Mouse (Mus musculus): ENCODE results near the gene Ntrk3.
A peak's percentile ranks its signal among the peaks of the same experiment; 100 is the strongest.

Gene Ntrk3

GRCm38 (mm10) chr7:78439361-78440120, 298.3 kb downstream of the Ntrk3 start:
- DNase-seq, result peak; percentile 10

GRCm38 (mm10) chr7:78433617-78434144, 304.1 kb downstream of the Ntrk3 start:
- DNase-seq, result no peak

- no peak for DNase-seq
Measured at GRCm38 (mm10) chr7:78431611-78432010, 306.2 kb downstream of the Ntrk3 start.

- DNase-seq, result no peak
Measured at GRCm38 (mm10) chr7:78412172-78412571, 325.6 kb downstream of the Ntrk3 start.

GRCm38 (mm10) chr7:78409970-78410369, 327.8 kb downstream of the Ntrk3 start:
- DNase-seq, result no peak

GRCm38 (mm10) chr7:78406641-78407291, 331.0 kb downstream of the Ntrk3 start:
- no peak for DNase-seq

- no peak for DNase-seq
Measured at GRCm38 (mm10) chr7:78404481-78404880, 333.3 kb downstream of the Ntrk3 start.

GRCm38 (mm10) chr7:78402495-78402894, 335.3 kb downstream of the Ntrk3 start:
- DNase-seq, result no peak

GRCm38 (mm10) chr7:78400219-78400618, 337.6 kb downstream of the Ntrk3 start:
- no peak for DNase-seq

GRCm38 (mm10) chr7:78398377-78398776, 339.4 kb downstream of the Ntrk3 start:
- no peak for DNase-seq

- no peak for DNase-seq
Measured at GRCm38 (mm10) chr7:78397215-78397614, 340.6 kb downstream of the Ntrk3 start.

GRCm38 (mm10) chr7:78390019-78390418, 347.8 kb downstream of the Ntrk3 start:
- DNase-seq, result no peak

- no peak for DNase-seq
Measured at GRCm38 (mm10) chr7:78388101-78388500, 349.7 kb downstream of the Ntrk3 start.

GRCm38 (mm10) chr7:78385971-78386370, 351.8 kb downstream of the Ntrk3 start:
- DNase-seq, result no peak

GRCm38 (mm10) chr7:78384111-78384510, 353.7 kb downstream of the Ntrk3 start:
- no peak for DNase-seq

GRCm38 (mm10) chr7:78382126-78382525, 355.7 kb downstream of the Ntrk3 start:
- no peak for DNase-seq

- DNase-seq, result no peak
Measured at GRCm38 (mm10) chr7:78379784-78380183, 358.0 kb downstream of the Ntrk3 start.

GRCm38 (mm10) chr7:78378306-78378705, 359.5 kb downstream of the Ntrk3 start:
- no peak for DNase-seq

- DNase-seq, result no peak
Measured at GRCm38 (mm10) chr7:78376875-78377274, 360.9 kb downstream of the Ntrk3 start.

GRCm38 (mm10) chr7:78361341-78362309, 376.2 kb downstream of the Ntrk3 start:
- no peak for DNase-seq

- DNase-seq, result no peak
Measured at GRCm38 (mm10) chr7:78347464-78347863, 390.3 kb downstream of the Ntrk3 start.

- DNase-seq, result no peak
Measured at GRCm38 (mm10) chr7:78333422-78333821, 404.4 kb downstream of the Ntrk3 start.

- DNase-seq, result no peak
Measured at GRCm38 (mm10) chr7:78328301-78328700, 409.5 kb downstream of the Ntrk3 start.
